Mouse (Mus musculus) cortical plate, adult 2 months (tissue): ENCODE measurements at regions not wholly inside any gene's neighbourhood (a gene's known extent, or its start where the extent isn't known, plus 50 kb on each side); places are given as distances from the start of the nearest gene placed in this dataset.
A peak's percentile ranks its signal among the peaks of the same experiment; 100 is the strongest.

Experiments
- H3K27ac ChIP-seq: fragments of 200-500 bp; 2 replicates; pipeline ENCODE4 v1.5.1; 2012; ENCODE audit warnings: low read length, control low read depth, inconsistent platforms; ENCODE audit not compliant: insufficient read depth
- H3K4me1 ChIP-seq: fragments of 200-500 bp; 2 replicates; pipeline ENCODE4 v1.6.1; 2011; ENCODE audit warnings: low read length; ENCODE audit not compliant: control insufficient read depth, insufficient read depth
- H3K4me3 ChIP-seq: fragments of 200-500 bp; 2 replicates; pipeline ENCODE4 v1.5.1; 2011; ENCODE audit warnings: mild to moderate bottlenecking, low read length, control low read depth; ENCODE audit not compliant: insufficient read depth
- CTCF ChIP-seq: fragments of 200-500 bp; IDR thresholded peaks from 2 replicates; pipeline ENCODE4 v1.5.1; 2011; ENCODE audit warnings: mild to moderate bottlenecking, control low read depth, low read length; ENCODE audit not compliant: insufficient read depth; ENCODE audit errors: extremely low read depth
- POLR2A ChIP-seq: fragments of 200-500 bp; IDR thresholded peaks from 2 replicates; pipeline ENCODE4 v1.6.1; 2011; ENCODE audit warnings: mild to moderate bottlenecking, low read length, control low read depth; ENCODE audit not compliant: insufficient read depth; ENCODE audit errors: extremely low read depth

DNA sequence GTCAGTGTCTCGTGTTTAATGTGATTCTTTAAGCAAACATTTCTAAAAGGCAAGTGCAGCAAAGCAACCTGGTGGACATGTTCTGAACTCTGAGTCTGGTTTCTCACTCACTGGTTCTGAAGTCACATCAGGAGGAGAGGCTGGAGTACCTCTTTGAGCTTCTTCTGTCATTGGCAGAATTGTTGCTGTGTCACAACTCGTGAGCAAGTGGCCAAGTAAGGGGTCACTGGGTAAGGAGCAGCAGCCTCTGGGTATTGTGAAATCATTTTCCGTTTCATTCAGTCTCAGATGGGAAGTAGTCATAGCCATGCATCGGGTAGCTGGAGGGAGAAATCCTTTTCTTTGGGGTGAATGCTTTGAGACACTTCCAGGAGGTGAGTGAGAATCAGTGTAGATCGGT lies 470.0 kb downstream of the D3Ertd751e start:
- TF ChIP-seq POLR2A, result no peak
- TF ChIP-seq CTCF, result no peak
- H3K4me3 ChIP-seq, result no peak overlapping the region

DNA sequence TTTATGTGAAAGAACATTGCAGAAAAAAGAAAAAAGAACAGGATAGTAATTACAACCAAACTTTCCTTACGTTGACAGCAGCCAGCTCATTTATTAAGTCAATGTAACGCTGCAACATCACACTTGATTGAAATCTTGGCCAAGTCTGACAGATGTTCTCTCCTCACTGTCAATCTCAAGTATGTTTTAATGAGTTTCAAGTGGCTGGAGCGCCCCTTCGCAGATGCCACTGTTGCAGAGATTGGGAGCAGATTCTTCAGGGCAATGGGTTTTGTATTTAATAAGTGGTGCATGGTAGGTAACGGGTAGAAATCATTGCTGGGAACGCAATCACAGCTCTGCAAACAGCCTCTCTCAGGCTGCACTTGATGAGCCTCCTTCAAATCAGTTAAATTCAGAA lies 470.8 kb downstream of the D3Ertd751e start:
- Histone ChIP-seq H3K4me3 (no peak overlapping the region), H3K27ac (no peak overlapping the region), H3K4me1 (no peaks in the 10 kb centered on the region; the same call in 1 of the 2 replicates)
- no peak for TF ChIP-seq CTCF
- no peak for TF ChIP-seq POLR2A

More for the DNA sequence above, 470.0 kb downstream of the D3Ertd751e start:
- Histone ChIP-seq H3K27ac (no peak overlapping the region), H3K4me1 (no peaks in the 10 kb centered on the region; the same call in 1 of the 2 replicates)

DNA sequence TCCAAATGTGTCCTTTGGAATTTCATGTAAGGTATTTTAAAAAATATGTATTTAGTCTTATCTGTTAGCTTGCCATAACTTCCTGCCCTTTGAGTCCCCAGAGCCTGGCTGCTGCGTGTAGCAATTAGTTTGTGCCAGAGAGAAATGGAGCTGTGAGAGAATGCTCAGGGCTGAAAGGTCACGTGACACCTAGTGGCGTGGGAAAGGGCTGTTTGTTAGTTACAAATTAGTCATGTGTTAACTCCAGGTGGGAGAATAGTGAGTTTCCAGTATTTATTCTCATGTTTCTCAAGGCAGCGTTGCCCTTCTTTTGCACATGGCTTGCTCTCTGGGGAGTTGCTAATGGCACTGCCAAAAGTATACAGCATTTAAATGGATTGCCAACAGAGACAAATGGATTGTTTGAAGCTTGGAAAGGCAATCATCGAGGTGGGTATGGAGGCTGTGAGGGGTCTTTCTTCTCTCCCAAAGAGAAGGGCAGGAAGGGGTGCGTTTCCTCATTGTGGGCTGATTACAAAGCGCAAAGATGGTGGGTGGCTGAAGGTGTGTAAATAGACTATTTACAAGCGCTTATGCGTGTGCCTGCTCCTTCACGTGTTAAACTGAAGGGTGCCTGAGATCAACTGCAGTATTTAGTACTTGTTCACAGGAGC lies 472.3 kb downstream of the D3Ertd751e start:
- no peak overlapping the region for H3K27ac ChIP-seq
- no peak overlapping the region for H3K4me3 ChIP-seq
- no peak for TF ChIP-seq CTCF
- no peak for TF ChIP-seq POLR2A
- H3K4me1 ChIP-seq, result peaks cover 2% of the 10 kb centered on the region

DNA sequence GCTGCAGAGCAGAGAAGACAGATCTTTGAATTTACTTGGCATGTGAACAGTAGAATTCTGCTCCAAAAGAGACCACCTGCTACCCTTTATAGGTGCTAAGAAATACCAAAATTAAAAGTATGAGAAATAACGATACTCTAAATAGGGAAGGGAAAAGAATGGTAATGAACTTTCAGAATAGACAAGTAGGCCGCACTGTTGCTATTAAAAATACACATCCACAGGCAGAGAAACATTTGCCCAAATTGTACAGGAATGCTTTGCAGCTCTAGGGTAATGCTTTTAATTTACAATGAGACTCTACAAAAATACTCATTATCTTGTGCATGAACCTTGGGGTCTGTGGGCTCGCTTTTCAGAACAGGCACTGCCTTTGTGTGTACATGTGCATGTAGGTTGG lies 476.3 kb downstream of the D3Ertd751e start:
- Histone ChIP-seq H3K4me1 (peaks cover 2% of the 10 kb centered on the region), H3K27ac (peak overlapping the region; percentile 67; the same call in 1 of the 2 replicates), H3K4me3 (no peak overlapping the region)
- TF ChIP-seq POLR2A, result no peak
- TF ChIP-seq CTCF, result no peak

DNA sequence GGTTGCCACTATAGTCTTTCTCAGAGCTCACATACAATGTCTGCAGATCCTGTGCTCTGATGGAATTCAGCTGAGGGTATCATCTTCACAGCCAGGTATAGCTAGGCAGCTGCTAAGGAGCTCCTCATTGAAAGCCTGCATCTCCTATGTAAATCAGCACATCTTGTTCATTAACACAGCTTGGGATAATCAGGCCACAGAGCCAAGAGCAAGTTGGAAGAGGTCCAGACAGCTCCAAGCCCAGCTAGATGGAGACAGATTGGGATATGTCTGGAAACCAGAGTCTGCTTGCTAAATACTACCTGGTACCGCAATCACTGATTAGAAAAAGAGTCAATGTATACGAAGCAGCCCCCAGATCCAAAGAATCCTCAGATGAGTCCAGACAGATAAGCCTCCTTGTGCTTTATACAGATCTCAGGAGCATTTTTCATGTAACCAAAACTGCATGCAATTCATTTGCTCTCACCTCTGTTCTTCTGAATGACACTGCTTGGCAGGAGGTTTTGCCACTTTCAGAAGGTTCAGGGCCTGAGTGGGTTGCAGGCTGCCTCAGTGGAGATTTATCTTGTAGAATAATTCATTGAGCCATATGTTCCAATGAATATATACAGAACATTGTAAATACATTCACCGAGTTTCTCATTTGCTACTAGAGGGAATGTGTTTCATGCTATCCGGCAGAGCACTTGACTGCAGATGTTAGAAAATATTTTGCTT lies 485.4 kb downstream of the D3Ertd751e start:
- H3K4me1 ChIP-seq, result no peaks in the 10 kb centered on the region
- H3K27ac ChIP-seq, result no peak overlapping the region
- H3K4me3 ChIP-seq, result no peak overlapping the region
- TF ChIP-seq CTCF (no peak), POLR2A (no peak)

DNA sequence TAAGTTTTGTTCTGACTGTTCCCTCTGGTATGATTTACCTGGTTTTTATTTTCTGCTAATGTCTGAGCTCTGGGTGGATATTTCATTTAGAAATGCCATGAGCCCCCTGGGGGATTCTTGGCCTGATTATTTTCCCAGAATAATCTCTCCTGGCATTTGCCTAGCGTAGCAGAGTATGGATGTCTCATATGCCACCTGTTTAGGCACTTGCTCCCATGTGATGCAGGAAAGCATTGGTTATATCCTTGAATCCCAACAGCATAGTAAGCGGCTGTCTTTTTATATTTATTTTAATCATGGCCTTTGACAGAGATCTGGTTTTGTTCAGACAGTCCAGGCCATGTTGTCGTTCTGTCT lies 486.0 kb downstream of the D3Ertd751e start:
- TF ChIP-seq CTCF (no peak), POLR2A (no peak)
- no peak overlapping the region for H3K27ac ChIP-seq

DNA sequence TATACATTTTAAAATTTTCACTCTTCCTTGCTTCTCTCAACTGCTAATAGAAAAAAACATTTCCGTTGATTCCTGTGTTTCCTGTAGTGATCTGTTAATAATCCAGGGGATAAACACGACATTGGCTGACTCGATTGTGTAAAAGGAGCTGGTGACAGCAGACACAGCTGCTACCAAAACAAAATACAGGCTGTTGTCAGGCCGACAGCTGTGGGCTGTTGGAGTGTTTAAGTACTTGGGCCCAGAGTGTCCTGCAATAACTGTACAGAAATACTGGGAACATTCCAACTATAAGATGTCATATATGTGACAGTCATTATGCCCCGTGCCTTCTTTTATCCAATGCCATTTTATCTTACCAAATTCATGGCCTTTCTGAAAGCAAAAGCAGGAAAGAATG lies 489.9 kb downstream of the D3Ertd751e start:
- Histone ChIP-seq H3K4me1 (no peaks in the 10 kb centered on the region), H3K4me3 (no peak overlapping the region), H3K27ac (no peak overlapping the region)
- TF ChIP-seq POLR2A, result no peak
- TF ChIP-seq CTCF, result no peak

More for the DNA sequence above, 486.0 kb downstream of the D3Ertd751e start:
- H3K4me3 ChIP-seq, result no peak overlapping the region
- no peaks in the 10 kb centered on the region for H3K4me1 ChIP-seq

DNA sequence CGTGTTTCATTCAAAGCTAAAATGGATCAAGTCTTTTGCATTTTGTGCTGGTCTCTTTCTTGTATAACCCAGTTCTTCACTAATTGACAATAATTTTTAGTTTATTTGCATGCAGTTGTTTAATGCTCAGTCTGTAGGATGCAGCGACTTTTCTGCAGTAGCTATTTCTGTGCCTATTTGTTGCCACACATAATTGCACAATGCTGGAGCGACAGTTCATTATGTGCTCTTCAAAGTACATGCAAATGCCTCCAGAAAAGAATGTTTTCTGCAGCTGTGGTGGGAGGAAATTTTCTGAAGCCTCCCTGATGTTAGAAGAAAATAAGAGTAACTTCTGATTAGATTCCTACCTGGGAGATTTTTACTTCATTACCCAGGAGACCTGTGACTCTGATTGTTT lies 491.3 kb downstream of the D3Ertd751e start:
- TF ChIP-seq CTCF (no peak), POLR2A (no peak)
- Histone ChIP-seq H3K27ac (no peak overlapping the region), H3K4me3 (no peak overlapping the region), H3K4me1 (no peaks in the 10 kb centered on the region)

DNA sequence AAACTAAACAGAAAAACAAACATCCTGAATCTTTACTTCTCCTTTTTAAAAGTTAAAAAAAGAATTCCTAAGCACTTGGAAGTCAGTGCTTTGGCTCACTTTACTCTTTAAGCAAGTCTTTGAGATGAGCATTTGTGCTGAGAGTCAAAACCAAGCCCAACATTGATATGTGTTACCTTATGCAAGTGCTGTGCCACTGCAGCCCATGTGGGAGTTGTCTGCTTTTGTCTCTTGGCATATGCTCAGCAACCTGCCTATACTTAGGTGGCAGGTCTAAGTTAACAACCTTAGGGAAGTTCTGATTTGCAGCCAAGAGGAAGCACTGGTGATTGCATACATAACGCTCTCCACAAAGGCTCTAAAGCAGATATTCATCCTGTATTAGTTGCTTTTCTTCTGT lies 493.1 kb downstream of the D3Ertd751e start:
- TF ChIP-seq CTCF (no peak), POLR2A (no peak)
- Histone ChIP-seq H3K4me1 (no peaks in the 10 kb centered on the region), H3K27ac (no peak overlapping the region), H3K4me3 (no peak overlapping the region)
